Mouse (Mus musculus) retina, embryonic 14.5 days (tissue): Measurements from ENCODE around the gene Zfp697.
"Not testable (repeated sequence)": the region's sequence is repeated elsewhere in the genome, so short reads cannot be mapped to it uniquely, and the experiment has no call there.

Experiments used
- DNase-seq: peaks from one replicate; pipeline ENCODE4 v3.0.0-alpha.2; 2015; ENCODE audit warnings: low spot score

Zfp697 gene

GRCm38 (mm10) chr3:98374062-98374719 is 8.1 kb upstream of the Zfp697 start:
- no peak for DNase-seq

GRCm38 (mm10) chr3:98374980-98375379 is 7.3 kb upstream of the Zfp697 start:
- no peak for DNase-seq

- no peak for DNase-seq
These were observed 4.0 kb upstream of the Zfp697 start for GRCm38 (mm10) chr3:98378267-98378666.

GRCm38 (mm10) chr3:98379236-98379635 is 3.0 kb upstream of the Zfp697 start:
- no peak for DNase-seq

- DNase-seq, result peak; percentile 51
These were observed 500 bp upstream of the Zfp697 start for GRCm38 (mm10) chr3:98381677-98382245.

- DNase-seq, result peak; percentile 5
These were observed 946 bp downstream of the Zfp697 start for GRCm38 (mm10) chr3:98383024-98383790.

GRCm38 (mm10) chr3:98387086-98387485 is 4.8 kb downstream of the Zfp697 start:
- DNase-seq, result no peak

GRCm38 (mm10) chr3:98387756-98388155 is 5.5 kb downstream of the Zfp697 start:
- DNase-seq, result no peak

- peak; percentile 39 for DNase-seq
These were observed 7.0 kb downstream of the Zfp697 start for GRCm38 (mm10) chr3:98389305-98389704.

GRCm38 (mm10) chr3:98404268-98404895 is 22.1 kb downstream of the Zfp697 start:
- DNase-seq, result not testable (repeated sequence)

- not testable (repeated sequence) for DNase-seq
These were observed 23.6 kb downstream of the Zfp697 start for GRCm38 (mm10) chr3:98405877-98406276.

- not testable (repeated sequence) for DNase-seq
These were observed 24.4 kb downstream of the Zfp697 start for GRCm38 (mm10) chr3:98406569-98407144.

- not testable (repeated sequence) for DNase-seq
These were observed 25.1 kb downstream of the Zfp697 start for GRCm38 (mm10) chr3:98407261-98407780.

- not testable (repeated sequence) for DNase-seq
These were observed 28.6 kb downstream of the Zfp697 start for GRCm38 (mm10) chr3:98410619-98411580.

- no peak for DNase-seq
These were observed 31.5 kb downstream of the Zfp697 start for GRCm38 (mm10) chr3:98413733-98414132.

- DNase-seq, result no peak
These were observed 32.0 kb downstream of the Zfp697 start for GRCm38 (mm10) chr3:98414296-98414695.

- DNase-seq, result no peak
These were observed 34.4 kb downstream of the Zfp697 start for GRCm38 (mm10) chr3:98416426-98417250.

GRCm38 (mm10) chr3:98417328-98417727 is 35.1 kb downstream of the Zfp697 start:
- DNase-seq, result no peak

GRCm38 (mm10) chr3:98418991-98419785 is 36.9 kb downstream of the Zfp697 start:
- no peak for DNase-seq
